Mouse (Mus musculus): ENCODE data around the gene Strn.
A peak's percentile ranks its signal among the peaks of the same experiment; 100 is the strongest.
"Not testable (repeated sequence)": the region's sequence is repeated elsewhere in the genome, so short reads cannot be mapped to it uniquely, and the experiment has no call there.

The Strn gene

GRCm38 (mm10) chr17:78719086-78719485, 17.9 kb downstream of the Strn start:
- no peak for DNase-seq (ENCODE audit: extremely low read depth, insufficient read length, low spot score)

- no peak for DNase-seq (ENCODE audit: extremely low read depth, insufficient read length, low spot score)
Measured at GRCm38 (mm10) chr17:78710258-78710657, 26.7 kb downstream of the Strn start.

GRCm38 (mm10) chr17:78708422-78708821, 28.6 kb downstream of the Strn start:
- no peak for DNase-seq (ENCODE audit: extremely low read depth, insufficient read length, low spot score)

DNA sequence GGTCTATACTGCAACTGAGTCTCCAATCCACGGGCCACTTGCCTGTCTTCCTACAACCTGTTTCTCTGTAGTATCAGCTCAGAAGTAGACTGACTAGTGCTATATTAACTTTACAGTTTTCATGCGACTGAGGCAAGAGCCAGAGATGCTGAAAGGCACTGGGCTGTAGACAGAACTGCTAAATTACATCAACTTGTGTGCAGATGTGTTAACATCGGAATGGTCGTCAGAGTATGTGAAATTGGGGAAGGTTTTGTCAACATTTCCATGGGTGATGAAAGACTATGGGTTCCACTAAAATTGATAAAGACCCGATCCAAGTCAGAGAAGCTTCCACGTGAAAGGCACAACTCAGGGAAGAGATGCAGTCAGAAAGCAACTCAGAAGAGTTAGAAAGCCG, 34.0 kb downstream of the Strn start:
- DNase-seq (ENCODE audit: extremely low read depth, insufficient read length, low spot score) = no peak

GRCm38 (mm10) chr17:78698965-78699364, 38.0 kb downstream of the Strn start:
- DNase-seq (ENCODE audit: extremely low read depth, insufficient read length, low spot score) = no peak

- no peak for DNase-seq (ENCODE audit: extremely low read depth, insufficient read length, low spot score)
Measured at GRCm38 (mm10) chr17:78697462-78697861, 39.5 kb downstream of the Strn start.

GRCm38 (mm10) chr17:78696922-78697321, 40.1 kb downstream of the Strn start:
- DNase-seq (ENCODE audit: extremely low read depth, insufficient read length, low spot score) = no peak

DNA sequence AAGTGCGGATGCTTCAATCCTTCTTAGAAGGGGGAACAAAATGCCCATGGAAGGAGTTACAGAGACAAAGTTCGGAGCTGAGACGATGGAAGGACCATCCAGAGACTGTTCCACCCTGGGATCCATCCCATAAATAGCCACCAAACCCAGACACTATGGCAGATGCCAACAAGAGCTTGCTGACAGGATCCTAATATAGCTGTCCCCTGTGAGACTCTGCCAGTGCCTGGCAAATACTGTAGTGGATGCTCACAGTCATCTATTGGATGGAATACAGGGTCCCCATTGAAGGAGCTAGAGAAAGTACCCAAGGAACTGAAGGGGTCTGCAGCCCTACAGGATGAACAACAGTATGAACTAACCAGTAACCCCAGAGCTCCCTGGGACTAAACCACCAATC, 47.8 kb downstream of the Strn start:
- not testable (repeated sequence) for DNase-seq (ENCODE audit: extremely low read depth, insufficient read length, low spot score)

- no peak for DNase-seq (ENCODE audit: extremely low read depth, insufficient read length, low spot score)
Measured at GRCm38 (mm10) chr17:78687971-78688370, 49.0 kb downstream of the Strn start.

GRCm38 (mm10) chr17:78685004-78685403, 52.0 kb downstream of the Strn start:
- no peak for DNase-seq (ENCODE audit: extremely low read depth, insufficient read length, low spot score)

- no peak for DNase-seq (ENCODE audit: extremely low read depth, insufficient read length, low spot score)
Measured at GRCm38 (mm10) chr17:78682351-78682750, 54.6 kb downstream of the Strn start.

DNA sequence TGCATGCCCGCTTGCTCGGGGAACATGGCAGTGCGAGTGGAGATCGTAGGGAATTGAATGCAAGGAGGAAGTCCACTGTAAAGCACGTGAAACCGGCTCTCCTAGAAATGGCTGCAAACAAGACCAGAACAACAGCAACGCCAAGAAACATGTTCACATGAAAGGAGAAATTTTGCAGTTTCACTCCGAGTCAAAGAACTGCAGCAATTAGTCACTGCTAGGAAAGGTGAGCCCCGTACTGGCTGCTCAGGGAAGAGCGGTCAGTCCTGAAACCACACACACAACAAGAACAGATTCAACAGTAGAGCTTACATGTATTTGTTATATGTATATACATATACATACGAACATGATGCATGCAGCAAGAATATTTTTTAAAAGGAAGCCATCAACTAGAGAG, 57.5 kb downstream of the Strn start:
- no peak for DNase-seq (ENCODE audit: extremely low read depth, insufficient read length, low spot score)

GRCm38 (mm10) chr17:78676813-78677212, 60.2 kb downstream of the Strn start:
- no peak for DNase-seq (ENCODE audit: extremely low read depth, insufficient read length, low spot score)

GRCm38 (mm10) chr17:78664962-78665545, 71.9 kb downstream of the Strn start:
- no peak for DNase-seq (ENCODE audit: extremely low read depth, insufficient read length, low spot score)

DNA sequence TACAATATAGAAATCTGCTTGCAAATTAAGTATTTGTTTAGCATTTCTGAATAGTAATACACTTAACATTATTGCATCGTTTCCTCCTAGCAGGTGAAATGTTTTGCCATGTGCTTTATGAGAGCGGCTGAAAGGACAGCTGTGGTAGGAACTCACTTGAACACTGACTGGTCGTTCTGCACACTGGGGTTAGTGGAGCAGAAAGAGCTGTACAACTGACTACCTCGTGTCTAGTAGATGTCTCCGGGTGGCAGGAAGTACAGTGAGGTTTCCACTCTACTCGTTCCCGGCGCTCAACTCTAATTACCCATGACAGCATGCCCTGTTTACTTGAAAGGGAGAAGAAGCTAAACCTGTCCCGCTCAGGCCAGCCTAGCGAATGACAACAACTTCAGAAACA, 82.2 kb downstream of the Strn start:
- no peak for DNase-seq (ENCODE audit: extremely low read depth, insufficient read length, low spot score)

DNA sequence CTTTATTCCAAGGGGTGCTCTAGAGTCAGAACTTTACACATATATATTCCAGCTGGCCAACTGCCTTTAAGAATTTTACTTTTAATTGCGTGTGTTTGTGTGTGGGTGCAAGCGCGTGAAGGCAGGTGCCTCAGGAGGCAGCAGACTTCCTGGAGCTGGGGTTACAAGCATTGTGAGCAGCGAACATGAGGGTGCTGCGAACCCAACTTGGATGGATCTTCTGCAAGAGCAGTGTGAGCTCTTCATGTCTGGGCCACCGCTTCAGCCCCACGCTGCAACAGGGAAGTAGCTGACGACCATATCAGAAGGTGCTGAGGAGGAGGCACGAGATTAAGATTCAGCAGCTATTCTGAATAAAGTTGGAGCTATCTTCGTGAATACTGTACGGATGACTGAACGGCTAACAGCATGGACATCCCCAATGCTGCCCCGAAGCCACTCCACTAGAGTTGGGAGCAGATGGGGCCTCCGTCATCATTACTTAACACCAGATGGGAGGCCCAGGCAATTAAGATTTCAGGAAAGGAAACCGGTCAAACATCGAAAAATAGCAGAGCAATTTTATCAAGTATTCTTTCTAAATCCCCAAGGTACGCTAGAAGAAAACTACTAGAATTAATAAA, 93.0 kb downstream of the Strn start:
- DNase-seq (ENCODE audit: extremely low read depth, insufficient read length, low spot score) = no peak

GRCm38 (mm10) chr17:78642259-78642658, 94.7 kb downstream of the Strn start:
- no peak for DNase-seq (ENCODE audit: extremely low read depth, insufficient read length, low spot score)

GRCm38 (mm10) chr17:78640387-78640786, 96.6 kb downstream of the Strn start:
- DNase-seq (ENCODE audit: extremely low read depth, insufficient read length, low spot score) = no peak

DNA sequence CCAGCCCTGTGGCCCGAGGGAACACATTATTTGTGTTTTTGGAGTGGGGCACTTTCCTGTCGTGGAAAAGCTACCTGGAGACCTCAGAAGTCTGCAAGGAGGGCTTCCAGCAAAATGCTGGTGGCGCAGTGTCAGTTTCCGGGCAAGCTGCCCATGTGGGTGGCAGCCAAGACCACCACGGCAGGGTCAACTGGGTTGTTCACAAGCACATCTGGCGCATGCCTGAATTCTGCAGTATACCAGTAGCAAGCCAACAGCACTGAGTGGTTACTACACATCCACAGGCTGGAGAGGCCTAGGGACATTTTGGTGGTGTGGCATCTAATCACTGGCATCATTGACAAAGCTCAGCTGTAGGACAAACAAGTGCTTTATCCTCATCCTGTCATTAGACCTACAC, 97.9 kb downstream of the Strn start:
- DNase-seq (ENCODE audit: extremely low read depth, insufficient read length, low spot score) = peak; percentile 41

GRCm38 (mm10) chr17:78637140-78637539, 99.9 kb downstream of the Strn start:
- DNase-seq (ENCODE audit: extremely low read depth, insufficient read length, low spot score) = no peak

GRCm38 (mm10) chr17:78635616-78636015, 101.4 kb downstream of the Strn start:
- no peak for DNase-seq (ENCODE audit: extremely low read depth, insufficient read length, low spot score)

DNA sequence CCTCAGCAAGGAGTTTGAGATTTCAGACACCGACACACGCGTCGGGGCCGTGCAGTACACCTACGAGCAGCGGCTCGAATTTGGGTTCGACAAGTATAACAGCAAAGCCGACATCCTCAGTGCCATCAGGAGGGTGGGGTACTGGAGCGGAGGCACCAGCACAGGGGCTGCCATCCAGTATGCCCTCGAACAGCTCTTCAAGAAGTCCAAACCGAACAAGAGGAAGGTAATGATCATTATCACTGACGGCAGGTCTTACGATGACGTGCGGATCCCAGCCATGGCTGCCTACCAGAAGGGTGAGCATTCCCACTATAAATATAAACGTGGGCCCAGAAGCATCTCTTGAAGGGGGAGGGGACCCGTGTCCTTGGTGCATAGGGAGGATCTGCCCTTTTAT, 112.1 kb downstream of the Strn start:
- no peak for DNase-seq (ENCODE audit: extremely low read depth, insufficient read length, low spot score)

DNA sequence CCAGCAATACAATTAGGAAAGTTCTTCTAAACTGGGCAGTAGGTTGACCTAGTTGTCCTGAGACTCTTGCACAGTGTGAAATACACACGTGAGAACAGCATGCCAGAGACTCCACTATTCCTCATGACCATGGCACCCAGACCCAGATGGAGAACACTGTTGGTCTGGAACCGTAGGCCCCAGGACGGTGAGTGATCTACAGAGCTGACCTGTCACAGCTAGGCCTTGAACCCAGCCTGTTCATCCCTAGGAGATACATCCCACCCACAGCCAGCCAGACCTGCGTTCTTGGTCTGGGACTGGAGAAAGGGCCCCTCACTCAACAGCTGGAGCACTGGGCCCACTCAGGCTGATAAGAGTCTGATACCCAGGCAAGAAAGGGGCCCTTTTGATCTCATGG, 115.1 kb downstream of the Strn start:
- DNase-seq (ENCODE audit: extremely low read depth, insufficient read length, low spot score) = no peak
